Mouse (Mus musculus) large intestine, adult 2 months (tissue): Measurements from ENCODE around the gene Abhd16b. TPM values are rescaled to one million over a fixed set of nuclear protein-coding genes. Genes with fewer than 3 reads are reported as not detected.
"Not testable (repeated sequence)": the region's sequence is repeated elsewhere in the genome, so short reads cannot be mapped to it uniquely, and the experiment has no call there.

Experiments used
- DNase-seq: peaks from one replicate; pipeline ENCODE4 v3.0.0-alpha.2; 2012; ENCODE audit warnings: low read depth, low spot score
- WGBS: fragments of 180-500 bp; shearing (Covaris S2); methylation state at CpG from one replicate; pipeline ENCODE4 v1.1.7; 2018; 5-methylcytosine and 5-hydroxymethylcytosine counted together
- polyA plus RNA-seq: library from polyadenylated mRNA; depleted of rRNA; stranded (reverse); fragments of >200 nt; gene quantifications from 2 replicates; pipeline ENCODE4 v1.2.3, GENCODE M21; 2012

Abhd16b gene
- polyA plus RNA-seq, 1 experiment = 0.11 TPM

GRCm38 (mm10) chr2:181484456-181485233, 8.4 kb upstream of the Abhd16b start:
- 86% methylated on average over 6 of the region's 6 CpGs for WGBS

GRCm38 (mm10) chr2:181485741-181486140, 7.3 kb upstream of the Abhd16b start:
- WGBS = 36% methylated on average over 1 of the region's 1 CpGs
- no peak for DNase-seq

More at GRCm38 (mm10) chr2:181484456-181485233, 8.4 kb upstream of the Abhd16b start:
- no peak for DNase-seq

GRCm38 (mm10) chr2:181487338-181488277, 5.4 kb upstream of the Abhd16b start:
- 28% methylated on average over 5 of the region's 5 CpGs for WGBS
- no peak for DNase-seq

- 28% methylated on average over 7 of the region's 7 CpGs for WGBS
- no peak for DNase-seq
Observed at GRCm38 (mm10) chr2:181491432-181492205, 1.4 kb upstream of the Abhd16b start.

- no peak for DNase-seq
Observed at GRCm38 (mm10) chr2:181492206-181492605, 800 bp upstream of the Abhd16b start.

GRCm38 (mm10) chr2:181494266-181494945, 1.4 kb downstream of the Abhd16b start:
- 78% methylated on average over 26 of the region's 26 CpGs for WGBS
- DNase-seq = no peak

More at GRCm38 (mm10) chr2:181492206-181492605, 800 bp upstream of the Abhd16b start:
- 38% methylated on average over 3 of the region's 3 CpGs for WGBS

GRCm38 (mm10) chr2:181495845-181496244, 2.8 kb downstream of the Abhd16b start:
- 49% methylated on average over 8 of the region's 8 CpGs for WGBS

GRCm38 (mm10) chr2:181496281-181496680, 3.3 kb downstream of the Abhd16b start:
- WGBS = 10% methylated on average over 8 of the region's 8 CpGs
- no peak for DNase-seq

More at GRCm38 (mm10) chr2:181495845-181496244, 2.8 kb downstream of the Abhd16b start:
- not testable (repeated sequence) for DNase-seq

- peak; percentile 89 for DNase-seq
- WGBS = under 1% methylated on average over 46 of the region's 46 CpGs
Observed at GRCm38 (mm10) chr2:181496831-181497547, 4.0 kb downstream of the Abhd16b start, which contains the start of gene Tpd52l2. TSS of gene Tpd52l2 (plus strand) at chr2:181497142.

GRCm38 (mm10) chr2:181497548-181497875, 4.5 kb downstream of the Abhd16b start:
- no peak for DNase-seq
- under 1% methylated on average over 12 of the region's 12 CpGs for WGBS

- DNase-seq = no peak
- WGBS = 38% methylated on average over 4 of the region's 4 CpGs
Observed at GRCm38 (mm10) chr2:181498644-181499043, 5.6 kb downstream of the Abhd16b start.

- WGBS = 93% methylated on average over 2 of the region's 2 CpGs
- DNase-seq = no peak
Observed at GRCm38 (mm10) chr2:181509191-181509590, 16.2 kb downstream of the Abhd16b start.

GRCm38 (mm10) chr2:181511231-181511630, 18.2 kb downstream of the Abhd16b start:
- WGBS = 94% methylated on average over 8 of the region's 8 CpGs
- no peak for DNase-seq

GRCm38 (mm10) chr2:181519201-181519600, 26.2 kb downstream of the Abhd16b start:
- 69% methylated on average over 3 of the region's 3 CpGs for WGBS

GRCm38 (mm10) chr2:181520118-181520935, 27.3 kb downstream of the Abhd16b start, which contains the start of gene Dnajc5:
TSS of gene Dnajc5 (plus strand) at chr2:181520485.
- WGBS = under 1% methylated on average over 74 of the region's 74 CpGs
- peak; percentile 91 for DNase-seq

More at GRCm38 (mm10) chr2:181519201-181519600, 26.2 kb downstream of the Abhd16b start:
- DNase-seq = no peak

- WGBS = under 1% methylated on average over 17 of the region's 17 CpGs
- DNase-seq = no peak
Observed at GRCm38 (mm10) chr2:181520936-181521227, 27.9 kb downstream of the Abhd16b start.

- no peak for DNase-seq
- 16% methylated on average over 10 of the region's 10 CpGs for WGBS
Observed at GRCm38 (mm10) chr2:181521491-181521890, 28.5 kb downstream of the Abhd16b start.

- WGBS = 67% methylated on average over 5 of the region's 5 CpGs
- no peak for DNase-seq
Observed at GRCm38 (mm10) chr2:181522811-181523210, 29.8 kb downstream of the Abhd16b start.
